Mouse (Mus musculus) gastrocnemius, postnatal 4 days (tissue): ENCODE measurements around the gene Tbc1d16. TPM values are rescaled to one million over a fixed set of nuclear protein-coding genes. Genes with fewer than 3 reads are reported as not detected.

Source experiments
- DNase-seq, 2 experiments: peaks; one replicate each; pipeline ENCODE4 v3.0.0; 2021 to 2022; ENCODE audit warnings: low spot score in 2 of 2, mixed read lengths in 2 of 2
- total RNA-seq, 2 experiments: library from RNA; stranded (reverse); gene quantifications; 2 replicates each; pipeline ENCODE4 v1.2.3; 2021

The Tbc1d16 gene
- total RNA-seq, 2 experiments from 2014 or later: 23.3 to 23.6 TPM

DNA sequence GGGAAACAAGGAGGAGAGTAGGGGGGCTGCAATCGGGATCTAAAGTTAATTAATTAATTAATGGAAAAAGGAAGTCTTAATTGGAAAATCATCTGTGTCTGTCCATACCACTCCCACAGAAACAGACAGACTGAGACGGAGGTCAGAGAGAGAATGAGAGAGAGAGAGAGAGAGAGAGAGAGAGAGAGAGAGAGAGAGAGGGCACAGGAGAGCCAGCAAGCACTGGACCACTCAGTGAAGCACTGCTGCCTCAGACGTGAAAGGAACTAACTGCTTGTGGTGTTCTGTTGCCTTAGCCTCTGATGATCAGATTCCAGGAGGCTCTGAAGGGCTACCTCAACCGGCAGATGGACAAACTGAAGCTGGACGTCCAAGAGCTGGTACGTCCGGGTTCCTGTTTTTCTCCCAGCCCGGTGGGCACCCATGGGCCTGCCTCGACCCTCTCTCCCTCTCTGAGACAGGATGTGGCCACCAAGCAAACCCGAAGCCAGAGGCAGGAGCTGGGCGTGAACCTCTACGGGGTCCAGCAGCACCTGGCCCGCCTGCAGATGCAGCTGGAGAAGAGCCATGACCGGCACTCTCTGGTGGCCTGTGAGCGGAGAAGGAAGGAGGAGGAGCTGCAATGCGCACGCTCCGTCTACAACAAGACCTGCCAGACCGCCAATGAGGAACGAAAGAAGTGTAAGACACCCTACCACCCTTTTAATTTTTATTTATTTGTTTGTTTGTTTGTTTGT lies 9.4 kb upstream of the Tbc1d16 start:
- DNase-seq: no peak

DNA sequence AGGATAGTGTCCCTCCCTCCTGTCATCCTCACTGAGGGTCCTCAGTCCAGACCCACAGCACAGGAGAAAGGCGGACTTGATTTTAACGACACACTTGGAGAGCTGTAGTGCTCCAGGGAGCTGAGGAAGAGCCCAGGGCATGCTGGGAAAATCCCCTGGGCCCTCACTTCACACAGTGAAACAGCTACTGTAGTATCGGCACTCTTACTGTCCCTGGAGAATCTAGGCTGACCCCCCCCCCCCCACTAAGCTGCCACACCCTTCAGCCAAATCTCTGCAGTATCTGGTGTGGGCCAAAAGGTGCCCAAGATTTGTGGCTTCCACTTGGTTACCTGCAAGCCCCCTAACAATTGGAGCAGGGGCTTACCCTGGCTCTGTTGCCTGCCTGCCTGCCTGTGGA lies 8.7 kb upstream of the Tbc1d16 start:
- no peak for DNase-seq

DNA sequence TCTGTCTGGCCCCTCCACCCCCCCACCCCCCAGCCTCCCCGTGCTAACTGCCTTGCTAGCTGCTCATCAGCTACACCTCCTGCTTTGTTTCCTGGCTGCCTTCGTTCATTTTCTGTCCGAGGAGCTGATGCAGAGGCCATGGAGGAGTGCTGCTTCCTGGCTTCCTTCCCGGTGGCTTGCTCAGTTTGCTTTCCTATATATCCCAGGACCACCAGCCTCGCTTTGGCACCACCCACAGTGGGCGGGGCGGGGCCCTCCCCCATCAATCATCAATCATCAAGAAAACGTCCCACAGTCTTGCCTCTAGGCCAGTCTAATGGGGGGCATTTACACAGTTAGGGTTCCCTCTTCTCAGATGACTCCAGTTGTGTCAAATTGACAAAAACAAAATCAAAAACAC lies 8.1 kb upstream of the Tbc1d16 start:
- no peak for DNase-seq

DNA sequence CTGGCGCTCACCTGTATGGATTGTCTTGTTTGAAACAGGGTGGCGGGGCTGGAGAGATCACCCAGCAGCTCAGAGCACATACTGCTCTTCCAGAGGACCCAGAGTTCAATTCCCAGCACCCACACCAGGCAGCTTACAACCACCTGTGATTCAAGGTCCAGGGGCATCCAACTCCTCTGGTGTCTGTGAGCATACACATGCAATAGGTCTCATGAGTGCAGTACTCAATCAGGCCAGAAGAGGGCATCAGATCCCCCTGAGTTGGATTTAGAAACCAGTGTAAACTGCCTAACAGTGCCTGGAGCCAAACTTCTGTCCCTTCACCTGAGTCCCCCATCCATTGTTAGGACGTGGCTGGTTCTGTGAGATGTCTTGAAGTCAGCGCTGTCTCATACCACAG lies 7.3 kb upstream of the Tbc1d16 start:
- DNase-seq: peak in 1 of 2 experiments; percentile 51

DNA sequence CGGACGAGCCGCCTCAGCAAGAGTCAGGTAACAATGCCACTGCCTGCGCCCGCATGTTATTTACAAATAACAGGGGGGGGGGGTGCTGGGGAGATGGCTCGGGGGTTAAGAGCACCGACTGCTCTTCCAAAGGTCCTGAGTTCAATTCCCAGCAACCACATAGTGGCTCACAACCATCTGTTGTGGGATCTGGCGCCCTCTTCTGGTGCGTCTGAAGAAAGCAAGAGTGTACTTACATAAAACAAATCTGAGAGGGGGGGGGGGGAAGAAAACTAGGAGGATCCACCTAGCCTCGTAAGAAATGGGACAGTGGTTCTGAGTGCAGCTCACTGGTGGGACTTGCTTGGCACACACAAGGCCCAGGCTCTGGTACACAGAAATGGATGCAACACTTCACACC lies 6.5 kb upstream of the Tbc1d16 start:
- DNase-seq: no peak

DNA sequence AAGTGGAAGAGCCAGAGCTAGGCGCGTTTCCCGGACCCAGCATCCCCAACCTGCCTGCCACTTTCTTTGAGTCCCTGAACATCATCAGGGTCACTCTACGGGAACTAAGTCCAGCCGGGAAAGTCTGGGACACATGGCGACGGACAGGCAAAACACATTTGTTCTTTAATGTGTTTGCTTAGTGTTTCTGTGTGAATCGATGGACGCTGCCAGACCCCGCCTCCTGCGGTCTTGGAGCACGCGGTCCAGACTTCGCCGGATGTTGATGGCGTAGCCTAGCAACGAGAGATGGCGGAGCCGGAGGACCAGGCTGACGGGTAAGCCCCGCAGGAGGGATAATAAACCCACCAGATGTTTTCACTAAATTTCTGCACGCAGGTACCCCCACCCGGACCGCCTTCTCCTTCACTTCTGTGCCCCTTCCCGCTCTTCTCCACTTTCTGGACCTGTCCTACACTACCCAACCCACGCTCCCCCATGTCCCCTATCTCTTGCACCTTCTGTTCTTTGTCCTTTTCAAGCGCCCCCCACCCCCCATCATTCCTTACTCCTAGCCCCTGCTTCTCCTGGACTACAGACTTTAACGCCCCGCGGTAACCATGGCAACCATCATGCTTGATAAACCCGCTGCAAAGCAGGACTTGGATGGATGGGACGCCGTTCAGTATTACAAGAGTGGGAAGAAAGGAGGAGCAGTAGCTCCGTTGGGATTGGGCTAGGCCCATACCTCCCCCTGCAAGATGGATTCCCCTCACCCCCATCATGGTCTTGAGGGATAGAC lies 737 bp upstream of the Tbc1d16 start:
- peak in 1 of 2 experiments; percentile 74 for DNase-seq

DNA sequence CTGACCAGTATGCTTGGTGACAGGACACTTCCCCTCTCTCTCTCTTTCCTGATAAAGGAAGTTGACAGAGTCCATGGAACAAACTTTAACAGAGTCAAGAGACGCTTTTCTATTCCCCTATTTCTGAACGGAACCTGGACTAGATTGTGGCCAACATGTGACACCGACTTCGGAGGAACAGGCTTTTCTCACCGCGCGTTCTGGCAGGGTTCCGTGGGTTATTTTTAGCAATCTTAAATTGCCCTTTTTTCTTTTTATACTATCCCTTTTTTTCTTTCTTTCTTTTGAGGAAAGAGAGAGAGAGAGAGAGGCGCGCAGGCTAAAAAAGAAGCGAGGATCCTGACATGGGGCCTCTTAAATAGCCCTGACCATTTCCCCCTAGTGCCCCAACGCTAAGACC lies 708 bp downstream of the Tbc1d16 start:
- no peak for DNase-seq

DNA sequence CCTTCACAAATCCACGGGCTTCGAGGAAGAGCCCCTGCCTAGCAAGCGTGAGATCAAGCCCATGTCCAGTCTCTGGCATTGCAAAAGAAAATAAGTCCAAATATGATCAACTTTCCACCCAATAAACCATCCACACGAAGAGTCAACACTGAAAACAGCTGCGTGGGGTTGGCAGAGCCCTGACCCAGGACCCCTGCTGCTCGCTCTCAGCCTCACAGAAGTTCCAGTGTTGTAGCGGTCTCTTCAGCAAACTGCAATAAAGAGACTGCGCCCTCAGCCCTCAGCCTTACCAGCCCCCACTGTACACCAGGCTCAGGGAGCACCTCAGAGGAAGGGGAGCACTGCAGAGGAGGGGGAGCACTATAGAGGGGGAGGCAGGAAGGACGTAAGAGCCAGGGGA lies 2.7 kb downstream of the Tbc1d16 start:
- DNase-seq: no peak

DNA sequence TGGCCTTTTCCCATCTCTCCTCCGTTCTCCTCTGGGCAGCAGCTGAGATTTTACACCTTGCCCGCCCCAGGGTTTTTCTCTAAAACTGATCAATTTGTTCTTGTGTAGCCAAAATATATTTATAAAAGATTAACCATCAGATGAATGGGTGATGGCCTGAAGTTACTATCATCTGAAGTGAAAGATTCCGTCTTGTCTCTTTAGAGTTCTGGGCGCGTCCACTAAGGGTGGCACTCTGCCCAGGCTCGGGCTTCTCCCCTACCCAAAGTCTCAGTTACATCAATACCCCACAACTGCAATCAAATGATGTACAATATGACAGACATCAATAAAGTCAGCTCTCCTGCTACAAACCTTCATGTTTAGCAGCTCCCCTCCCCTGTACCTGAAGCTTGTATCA lies 3.4 kb downstream of the Tbc1d16 start:
- DNase-seq: no peak

DNA sequence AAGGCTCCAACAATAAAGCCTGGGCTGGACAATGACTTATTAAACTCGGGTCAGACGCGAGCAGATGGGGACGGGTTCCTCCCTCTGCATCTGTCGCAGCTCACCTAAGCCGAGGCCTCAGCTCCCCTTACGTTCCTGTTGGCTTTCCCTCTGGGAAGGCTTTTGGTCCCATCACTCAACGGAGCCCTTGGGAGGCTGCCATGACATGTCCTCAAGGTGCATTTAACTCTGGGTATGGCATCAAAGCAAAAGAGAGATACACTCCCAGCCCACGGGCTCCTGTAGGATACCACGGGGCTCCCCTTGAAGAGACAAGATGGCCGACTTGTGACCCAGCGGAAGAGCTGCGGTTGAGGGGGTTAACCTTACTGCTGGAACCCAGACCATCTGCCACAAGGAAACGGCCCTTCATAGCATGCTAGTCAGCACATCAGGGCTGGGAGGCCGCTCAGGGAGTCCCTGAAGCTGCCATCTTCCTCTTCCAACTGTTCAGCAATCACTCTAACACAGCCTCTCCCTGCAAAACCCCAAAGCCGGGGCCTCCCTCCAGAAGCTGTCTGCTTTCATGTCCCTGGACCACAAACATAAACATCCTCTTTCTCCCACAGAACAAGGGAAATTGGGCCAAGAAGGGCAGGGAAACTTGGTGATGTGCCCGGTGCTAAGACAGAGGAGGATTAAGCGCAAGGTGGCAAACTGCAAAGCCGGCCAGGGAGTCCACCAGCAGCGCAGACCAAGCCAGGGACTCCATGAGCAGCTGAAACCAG lies 5.0 kb downstream of the Tbc1d16 start:
- no peak for DNase-seq

DNA sequence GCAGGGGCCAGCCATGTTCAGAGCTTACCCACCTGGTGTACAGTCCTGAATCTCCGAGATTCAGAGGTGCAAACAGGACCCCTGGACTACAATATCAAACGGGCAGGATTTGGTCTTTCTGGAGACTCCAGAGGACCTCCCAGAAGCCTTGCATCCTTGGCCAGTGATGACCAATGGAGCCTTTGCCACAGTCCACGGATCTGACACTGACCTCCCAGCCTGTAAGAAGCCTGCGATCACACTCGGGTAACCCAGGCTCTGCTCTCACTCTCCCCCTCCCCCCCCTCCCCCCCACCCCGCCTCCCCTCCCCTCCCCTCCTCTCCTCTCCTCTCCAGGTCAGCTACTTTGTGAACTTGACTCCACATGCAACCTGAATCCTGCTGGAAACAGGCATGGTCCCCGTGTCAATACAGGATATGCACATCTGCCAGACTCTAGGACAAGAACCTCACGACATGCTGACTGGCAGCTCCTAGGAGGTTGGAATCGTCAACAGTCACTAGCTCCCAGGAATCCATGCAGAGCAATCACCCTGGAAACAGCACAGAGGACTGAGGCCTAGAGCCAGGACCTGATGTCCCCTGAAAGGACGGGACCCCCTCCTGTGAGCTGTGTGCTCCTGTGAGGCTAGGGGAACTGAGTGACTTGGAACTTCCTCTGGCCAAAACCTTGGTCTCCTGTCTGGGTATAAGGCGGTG lies 6.3 kb downstream of the Tbc1d16 start:
- no peak for DNase-seq

DNA sequence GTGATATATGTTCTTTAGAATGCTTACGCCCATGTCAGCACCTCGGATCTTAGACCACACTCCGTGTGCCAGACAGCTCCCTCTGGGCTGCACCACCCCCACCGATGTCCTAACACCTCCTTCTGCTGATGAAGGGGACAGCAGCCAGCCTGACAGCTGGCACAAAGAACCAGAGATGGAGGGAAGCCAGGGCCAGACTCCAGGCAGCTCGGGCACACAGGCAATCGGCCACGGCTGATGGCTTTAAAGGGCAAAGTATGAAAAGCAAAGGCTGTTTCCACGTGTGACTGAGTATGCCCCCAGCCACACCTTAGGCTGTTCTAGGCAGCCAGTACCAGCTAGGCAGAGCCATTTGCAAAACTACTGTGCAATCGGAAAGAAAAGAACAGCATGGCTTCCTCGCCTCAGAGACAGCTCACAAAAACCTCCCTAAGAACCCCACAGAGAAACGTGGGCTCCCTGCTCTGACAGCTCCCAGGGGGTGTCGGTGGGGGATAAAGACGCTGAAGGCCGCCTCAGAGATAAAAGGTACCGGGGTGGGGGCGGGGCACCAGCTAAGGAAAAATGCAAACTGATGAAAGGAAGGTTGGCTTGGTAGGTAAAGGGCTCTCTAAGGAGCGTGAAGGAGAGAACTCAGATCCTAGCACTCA lies 8.4 kb downstream of the Tbc1d16 start:
- DNase-seq: peak in 1 of 2 experiments; percentile 64

DNA sequence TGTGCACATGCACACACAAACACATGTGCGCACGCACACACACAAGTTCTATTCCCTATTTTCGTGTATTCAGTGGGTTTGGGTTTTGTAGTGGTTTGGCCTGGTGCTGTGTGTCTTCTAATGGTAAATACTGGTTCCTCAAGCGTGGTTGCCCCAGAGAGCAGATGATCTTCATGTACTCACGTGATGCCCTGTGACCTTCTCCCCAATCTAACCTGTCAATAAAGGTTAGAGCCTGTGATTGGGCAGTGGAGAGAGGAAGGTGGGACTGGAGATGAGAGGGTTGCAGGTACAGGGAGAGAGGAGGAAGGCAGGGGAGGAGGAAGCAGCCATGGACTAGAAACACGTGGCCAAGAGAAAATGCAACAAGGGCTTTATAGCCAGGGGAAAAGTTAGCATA lies 10.4 kb downstream of the Tbc1d16 start:
- DNase-seq: no peak

DNA sequence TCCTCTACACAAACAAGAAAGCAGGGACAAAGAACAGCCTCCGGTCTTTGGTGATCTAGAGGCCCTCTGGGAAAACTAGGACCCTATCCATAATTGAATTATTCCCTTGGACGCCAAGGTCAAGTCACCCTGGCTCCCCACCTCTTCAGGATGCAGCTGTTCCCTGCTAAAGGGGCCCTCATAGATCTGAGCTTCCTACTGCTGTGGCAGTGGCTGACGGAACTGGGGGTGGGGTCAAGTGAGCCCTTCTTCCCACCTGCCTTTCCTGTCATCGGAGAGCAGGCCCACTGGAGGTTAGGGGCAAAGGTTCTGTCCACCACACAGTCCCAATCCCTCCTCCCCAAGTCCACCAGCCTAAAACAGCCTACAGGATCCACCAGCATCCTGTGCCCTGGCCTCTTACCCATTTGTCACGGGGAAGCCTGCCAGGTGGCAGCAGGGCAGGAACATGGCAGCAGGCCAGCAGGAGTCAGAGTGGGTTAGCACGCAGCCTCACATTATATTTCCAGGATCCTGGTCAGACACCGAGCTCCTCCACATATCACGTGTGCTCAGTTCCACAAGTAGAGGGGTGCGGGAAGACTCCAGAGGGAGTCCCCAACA lies 12.3 kb downstream of the Tbc1d16 start:
- DNase-seq: peak in 1 of 2 experiments; percentile 58

DNA sequence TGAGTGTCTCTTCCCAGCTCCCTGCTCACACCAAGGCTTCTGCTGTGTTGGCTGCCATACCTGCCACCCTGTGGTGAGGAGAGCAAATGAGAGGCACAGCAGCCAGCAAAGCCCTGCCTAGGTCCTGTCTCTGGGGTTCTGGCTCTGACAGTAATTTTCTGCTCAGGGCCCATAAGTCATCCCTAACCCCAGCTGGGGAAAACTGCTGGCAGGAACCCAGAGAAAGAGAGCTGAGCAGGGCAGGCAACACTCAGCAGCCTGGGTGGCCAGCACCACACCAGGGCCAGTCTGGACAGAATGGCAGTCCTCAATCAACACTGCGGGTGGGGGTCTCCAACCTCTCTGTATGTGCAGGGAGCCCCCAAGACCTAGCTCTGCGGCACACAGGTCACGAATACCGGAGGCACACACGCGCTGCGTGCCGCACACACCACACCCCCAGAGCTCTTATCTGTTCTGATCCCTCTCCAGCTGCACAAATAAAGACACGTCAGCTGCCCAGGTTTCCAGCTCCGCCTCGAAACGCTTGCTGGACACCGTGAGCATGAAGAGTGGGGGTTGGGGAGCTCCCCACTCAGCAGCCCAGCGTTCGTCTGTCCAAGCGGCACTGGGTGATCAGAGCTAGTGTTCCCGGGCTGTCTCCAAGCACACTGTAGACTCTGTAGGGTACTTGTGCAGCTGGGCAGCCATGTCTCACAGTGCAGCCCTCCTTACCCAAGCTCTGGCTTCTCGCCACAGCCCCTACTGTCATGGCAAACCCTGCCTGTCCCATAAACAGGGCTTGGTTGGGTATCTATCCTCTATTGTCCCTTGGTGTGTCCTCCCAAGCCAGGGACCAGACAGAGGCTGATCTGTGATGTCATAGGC lies 13.0 kb downstream of the Tbc1d16 start:
- peak in 1 of 2 experiments; percentile 60 for DNase-seq

DNA sequence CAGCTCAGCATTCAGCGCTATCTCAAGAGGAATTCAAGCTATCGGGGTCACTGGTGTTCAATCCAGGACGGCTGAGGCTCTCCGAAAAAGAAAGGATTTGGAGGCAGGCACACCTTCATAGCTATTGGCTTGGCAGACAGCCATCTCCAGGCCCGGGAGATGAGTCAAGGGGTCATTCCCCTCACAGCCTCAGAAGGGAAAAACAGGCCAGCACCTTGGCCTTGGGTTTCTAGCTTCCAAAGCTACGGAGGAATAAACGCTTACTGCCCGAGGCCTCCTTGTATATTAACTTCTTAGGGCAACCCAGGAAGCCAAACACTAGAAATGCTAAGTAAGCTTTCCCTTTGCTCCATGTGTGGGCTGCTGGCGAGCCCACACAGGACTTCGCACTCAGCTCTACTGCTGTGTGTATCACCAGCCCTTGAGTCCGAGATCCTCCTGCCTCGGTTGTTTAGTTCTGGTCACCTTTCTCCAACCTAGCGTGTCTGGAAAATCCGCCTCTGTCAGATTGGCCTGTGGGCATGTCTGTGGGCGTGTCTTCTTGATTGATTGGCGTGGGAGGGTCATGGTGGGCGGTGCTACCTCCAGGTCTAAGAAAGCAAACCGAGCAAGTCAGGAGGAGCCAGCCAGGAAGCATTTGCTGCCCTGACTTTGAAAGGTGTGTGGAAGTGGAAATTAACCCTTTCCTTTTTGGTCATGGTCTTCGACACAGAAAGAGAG lies 15.0 kb downstream of the Tbc1d16 start:
- DNase-seq: no peak

DNA sequence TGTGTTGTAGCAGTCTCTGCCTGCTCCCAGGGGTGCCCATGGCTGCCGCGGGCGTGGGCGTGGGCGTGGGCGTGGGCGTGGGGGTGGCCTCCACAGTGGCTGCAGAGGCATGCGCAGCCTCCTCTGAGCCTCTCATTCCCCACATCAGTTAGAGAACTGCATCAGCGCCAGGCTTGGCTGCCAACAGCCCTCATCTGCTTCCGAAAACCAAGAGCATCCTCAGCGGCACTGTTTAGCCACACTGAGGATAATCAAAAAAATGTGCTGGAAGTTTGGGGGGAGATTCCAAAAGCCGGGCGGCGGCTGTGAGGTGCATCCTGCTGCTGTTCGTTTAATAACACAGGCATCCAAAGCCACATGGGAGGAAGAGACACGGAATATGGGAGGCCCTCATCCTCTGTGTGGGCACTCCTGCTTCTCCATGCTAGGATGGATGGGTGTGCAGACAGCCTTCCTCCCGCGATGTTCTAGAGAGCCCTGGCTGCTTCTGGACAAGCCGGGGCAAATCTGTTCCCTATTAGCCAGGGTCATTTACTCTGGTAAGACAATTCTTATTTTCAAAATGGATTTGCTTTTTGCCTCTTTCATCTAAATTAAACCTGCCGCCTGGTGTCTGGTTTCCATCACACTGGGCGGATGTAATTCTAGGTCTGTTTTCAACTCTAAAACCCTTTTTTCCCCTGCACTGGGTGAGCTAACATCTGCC lies 16.5 kb downstream of the Tbc1d16 start:
- peak in 1 of 2 experiments; percentile 48 for DNase-seq
